Mouse (Mus musculus) midbrain, embryonic 13.5 days (tissue): ENCODE data around the gene Foxi3. TPM values are rescaled to one million over a fixed set of nuclear protein-coding genes. Genes with fewer than 3 reads are reported as not detected.

Source experiments
- ATAC-seq: fragments of 200-750 bp; cut with Nextera tagmentation; 2 replicates; pipeline ENCODE4 v1.8.0; 2017; ENCODE audit warnings: mild to moderate bottlenecking, moderate TSS enrichment, moderate library complexity
- H3K27ac ChIP-seq: fragments of 300-500 bp; sonication (generic); 2 replicates; pipeline ENCODE4 v1.5.1; 2015; ENCODE audit warnings: inconsistent platforms, mild to moderate bottlenecking, moderate library complexity
- H3K27me3 ChIP-seq: fragments of 300-500 bp; sonication (generic); 2 replicates; pipeline ENCODE4 v1.6.1; 2015; ENCODE audit warnings: mild to moderate bottlenecking, inconsistent platforms
- H3K36me3 ChIP-seq: fragments of 300-500 bp; sonication (generic); 2 replicates; pipeline ENCODE4 v1.6.1; 2015; ENCODE audit warnings: mild to moderate bottlenecking, inconsistent platforms
- H3K4me1 ChIP-seq: fragments of 300-500 bp; sonication (generic); replicated peaks from 2 replicates; pipeline ENCODE4 v1.6.1; 2015; ENCODE audit warnings: inconsistent platforms
- H3K4me2 ChIP-seq: fragments of 300-500 bp; sonication (generic); replicated peaks from 2 replicates; pipeline ENCODE4 v1.6.1; 2015; ENCODE audit warnings: moderate library complexity, mild to moderate bottlenecking, inconsistent platforms
- H3K4me3 ChIP-seq: fragments of 300-500 bp; sonication (generic); replicated peaks from 2 replicates; pipeline ENCODE4 v1.5.1; 2015; ENCODE audit warnings: mild to moderate bottlenecking, inconsistent platforms
- H3K9ac ChIP-seq: fragments of 300-500 bp; sonication (generic); replicated peaks from 2 replicates; pipeline ENCODE4 v1.6.1; 2015; ENCODE audit warnings: mild to moderate bottlenecking, inconsistent platforms
- H3K9me3 ChIP-seq: fragments of 300-500 bp; sonication (generic); 2 replicates; pipeline ENCODE4 v1.6.1; 2016; ENCODE audit warnings: mild to moderate bottlenecking, inconsistent platforms
- WGBS: fragments of 180-500 bp; shearing (Covaris S2); methylation state at CpG from one replicate; pipeline ENCODE4 v1.1.7; 2015; 5-methylcytosine and 5-hydroxymethylcytosine counted together
- polyA plus RNA-seq: library from polyadenylated mRNA; unstranded; fragments of >200 nt; fragmentation: Nextera tagmentation; extraction: Ambion mirVana; gene quantifications from 2 replicates; pipeline ENCODE4 v1.2.1, GENCODE M21; 2015

Gene Foxi3
- polyA plus RNA-seq, 1 experiment from 2014 or later, result not detected

- peak overlapping the region; percentile 93 for H3K4me2 ChIP-seq
- H3K27ac ChIP-seq, result no peak overlapping the region
- ATAC-seq, result no peak
- peaks cover 91% of the 10 kb centered on the region for H3K27me3 ChIP-seq
- peak overlapping the region; percentile 49 for H3K4me3 ChIP-seq
- H3K36me3 ChIP-seq, result no peaks in the 10 kb centered on the region
- H3K9ac ChIP-seq, result no peak overlapping the region
- H3K9me3 ChIP-seq, result no peaks in the 10 kb centered on the region
- H3K4me1 ChIP-seq, result peaks cover 15% of the 10 kb centered on the region
- WGBS, result 2% methylated on average over 12 of the region's 12 CpGs
Measured at GRCm38 (mm10) chr6:70955841-70956240, 490 bp upstream of the Foxi3 start.

- Histone ChIP-seq H3K4me1 (peaks cover 15% of the 10 kb centered on the region), H3K9me3 (no peaks in the 10 kb centered on the region), H3K4me3 (peak overlapping the region; percentile 49), H3K9ac (peak overlapping the region; percentile 53), H3K27ac (no peak overlapping the region), H3K27me3 (peaks cover 92% of the 10 kb centered on the region), H3K4me2 (peak overlapping the region; percentile 93), H3K36me3 (no peaks in the 10 kb centered on the region)
- WGBS, result under 1% methylated on average over 32 of the region's 34 CpGs
- ATAC-seq, result peak; percentile 63
Measured at GRCm38 (mm10) chr6:70956936-70957335, 605 bp downstream of the Foxi3 start.

- ATAC-seq, result no peak
- Histone ChIP-seq H3K36me3 (no peaks in the 10 kb centered on the region), H3K9ac (no peak overlapping the region), H3K4me1 (peaks cover 15% of the 10 kb centered on the region), H3K9me3 (no peaks in the 10 kb centered on the region), H3K27ac (no peak overlapping the region), H3K4me3 (peak overlapping the region; percentile 49), H3K4me2 (peak overlapping the region; percentile 93), H3K27me3 (peaks cover 89% of the 10 kb centered on the region)
- 7% methylated on average over 7 of the region's 7 CpGs for WGBS
Measured at GRCm38 (mm10) chr6:70957341-70957940, 1.1 kb downstream of the Foxi3 start.

GRCm38 (mm10) chr6:70964116-70964830, 7.9 kb downstream of the Foxi3 start:
- ATAC-seq, result no peak
- Histone ChIP-seq H3K9ac (no peak overlapping the region), H3K36me3 (no peaks in the 10 kb centered on the region), H3K27ac (no peak overlapping the region), H3K4me3 (no peak overlapping the region), H3K9me3 (no peaks in the 10 kb centered on the region), H3K4me1 (peaks cover 9% of the 10 kb centered on the region), H3K27me3 (peaks cover 58% of the 10 kb centered on the region), H3K4me2 (no peak overlapping the region)
- 21% methylated on average over 6 of the region's 6 CpGs for WGBS

- Histone ChIP-seq H3K9ac (no peak overlapping the region), H3K27ac (no peak overlapping the region), H3K4me1 (peaks cover 9% of the 10 kb centered on the region), H3K36me3 (no peaks in the 10 kb centered on the region), H3K4me2 (no peak overlapping the region), H3K4me3 (no peak overlapping the region), H3K27me3 (peaks cover 44% of the 10 kb centered on the region), H3K9me3 (no peaks in the 10 kb centered on the region)
- ATAC-seq, result no peak
- 31% methylated on average over 7 of the region's 7 CpGs for WGBS
Measured at GRCm38 (mm10) chr6:70965694-70966093, 9.4 kb downstream of the Foxi3 start.

- Histone ChIP-seq H3K4me1 (peaks cover 9% of the 10 kb centered on the region), H3K4me2 (peak overlapping the region; percentile 50), H3K27me3 (peaks cover 35% of the 10 kb centered on the region), H3K9me3 (no peaks in the 10 kb centered on the region), H3K9ac (0 out of 2 replicates have a peak overlapping the region, but pooled peaks have one; percentile 23), H3K36me3 (no peaks in the 10 kb centered on the region), H3K4me3 (peak overlapping the region; percentile 19; the same call in 1 of the 2 replicates), H3K27ac (no peak overlapping the region)
- WGBS, result 1% methylated on average over 8 of the region's 8 CpGs
- ATAC-seq, result peak; percentile 44; the same call in 1 of the 2 replicates
Measured at GRCm38 (mm10) chr6:70967422-70967821, 11.1 kb downstream of the Foxi3 start.

GRCm38 (mm10) chr6:70968291-70968690, 12.0 kb downstream of the Foxi3 start:
- Histone ChIP-seq H3K4me3 (no peak overlapping the region), H3K36me3 (no peaks in the 10 kb centered on the region), H3K27me3 (peaks cover 31% of the 10 kb centered on the region), H3K4me1 (peaks cover 9% of the 10 kb centered on the region), H3K9me3 (no peaks in the 10 kb centered on the region), H3K27ac (no peak overlapping the region), H3K4me2 (no peak overlapping the region), H3K9ac (no peak overlapping the region)
- WGBS, result 70% methylated on average over 4 of the region's 4 CpGs
- ATAC-seq, result no peak

- no peak overlapping the region for H3K4me3 ChIP-seq
- no peaks in the 10 kb centered on the region for H3K36me3 ChIP-seq
- no peaks in the 10 kb centered on the region for H3K9me3 ChIP-seq
- H3K27ac ChIP-seq, result no peak overlapping the region
- WGBS, result 67% methylated on average over 3 of the region's 3 CpGs
- H3K4me1 ChIP-seq, result 0 out of 2 replicates have a peak, but pooled peaks cover 3% of the 10 kb centered on the region
- H3K27me3 ChIP-seq, result no peaks in the 10 kb centered on the region
- no peak for ATAC-seq
- H3K9ac ChIP-seq, result no peak overlapping the region
- H3K4me2 ChIP-seq, result no peak overlapping the region
Measured at GRCm38 (mm10) chr6:70973066-70973465, 16.7 kb downstream of the Foxi3 start.

- 79% methylated on average over 8 of the region's 8 CpGs for WGBS
- H3K4me1 ChIP-seq, result no peaks in the 10 kb centered on the region
- no peaks in the 10 kb centered on the region for H3K36me3 ChIP-seq
- no peak overlapping the region for H3K4me3 ChIP-seq
- ATAC-seq, result no peak
- H3K27me3 ChIP-seq, result no peaks in the 10 kb centered on the region
- no peaks in the 10 kb centered on the region for H3K9me3 ChIP-seq
- H3K4me2 ChIP-seq, result no peak overlapping the region
- H3K27ac ChIP-seq, result no peak overlapping the region
- no peak overlapping the region for H3K9ac ChIP-seq
Measured at GRCm38 (mm10) chr6:70981036-70981435, 24.7 kb downstream of the Foxi3 start.

- H3K36me3 ChIP-seq, result no peaks in the 10 kb centered on the region
- no peak overlapping the region for H3K27ac ChIP-seq
- no peak overlapping the region for H3K9ac ChIP-seq
- H3K4me1 ChIP-seq, result no peaks in the 10 kb centered on the region
- no peak overlapping the region for H3K4me3 ChIP-seq
- ATAC-seq, result no peak
- H3K9me3 ChIP-seq, result no peaks in the 10 kb centered on the region
- WGBS, result 80% methylated on average over 1 of the region's 1 CpGs
- no peaks in the 10 kb centered on the region for H3K27me3 ChIP-seq
- no peak overlapping the region for H3K4me2 ChIP-seq
Measured at GRCm38 (mm10) chr6:70982416-70982815, 26.1 kb downstream of the Foxi3 start.

- no peaks in the 10 kb centered on the region for H3K27me3 ChIP-seq
- ATAC-seq, result 0 out of 2 replicates have a peak, but pooled peaks have one; percentile 62
- no peak overlapping the region for H3K27ac ChIP-seq
- no peaks in the 10 kb centered on the region for H3K36me3 ChIP-seq
- H3K4me3 ChIP-seq, result no peak overlapping the region
- WGBS, result 38% methylated on average over 8 of the region's 8 CpGs
- no peak overlapping the region for H3K4me2 ChIP-seq
- H3K4me1 ChIP-seq, result no peaks in the 10 kb centered on the region
- H3K9ac ChIP-seq, result no peak overlapping the region
- no peaks in the 10 kb centered on the region for H3K9me3 ChIP-seq
Measured at GRCm38 (mm10) chr6:70986683-70987082, 30.4 kb downstream of the Foxi3 start.

- 61% methylated on average over 4 of the region's 4 CpGs for WGBS
- H3K4me3 ChIP-seq, result no peak overlapping the region
- ATAC-seq, result no peak
Measured at GRCm38 (mm10) chr6:70996123-70996723, 39.9 kb downstream of the Foxi3 start.

More at GRCm38 (mm10) chr6:70996123-70996723, 39.9 kb downstream of the Foxi3 start:
- H3K27me3 ChIP-seq, result no peaks in the 10 kb centered on the region
- no peaks in the 10 kb centered on the region for H3K9me3 ChIP-seq
- H3K36me3 ChIP-seq, result no peaks in the 10 kb centered on the region
- H3K4me1 ChIP-seq, result no peaks in the 10 kb centered on the region
- no peak overlapping the region for H3K4me2 ChIP-seq
- H3K9ac ChIP-seq, result no peak overlapping the region
- no peak overlapping the region for H3K27ac ChIP-seq
